Mouse (Mus musculus): ENCODE results near the gene Rnase9. TPM values are rescaled to one million over a fixed set of nuclear protein-coding genes. Genes with fewer than 3 reads are reported as not detected.

Gene Rnase9
- polyA plus RNA-seq, 1 experiment from 2014 or later, result not detected

DNA sequence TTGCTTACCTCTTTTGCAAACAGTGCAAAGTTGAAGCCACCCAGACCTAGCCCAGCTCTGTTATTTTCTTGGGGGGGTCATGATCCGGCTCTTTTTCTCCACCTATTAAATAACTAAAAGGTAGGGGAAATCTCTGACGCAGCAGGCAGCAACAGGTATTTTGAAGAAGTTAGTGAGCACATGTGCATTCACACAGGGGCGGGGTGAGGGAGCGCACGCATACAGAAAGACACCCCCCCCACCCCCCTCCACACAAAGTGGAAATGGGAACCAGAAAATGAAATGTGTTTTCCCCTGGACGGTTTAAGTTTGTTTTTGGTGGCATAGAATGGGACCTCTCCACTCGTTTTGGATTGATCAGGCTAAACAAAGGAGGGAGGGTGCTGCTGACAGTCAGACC lies 42.1 kb upstream of the Rnase9 start:
- H3K9ac ChIP-seq (ENCODE audit: low read length), result no peak overlapping the region; the same call in 1 of the 2 replicates
- 15% methylated on average over 7 of the region's 7 CpGs for WGBS
- no peak for ATAC-seq (replicated peaks; ENCODE audit: extremely low read depth, insufficient read depth, low FRiP score)

DNA sequence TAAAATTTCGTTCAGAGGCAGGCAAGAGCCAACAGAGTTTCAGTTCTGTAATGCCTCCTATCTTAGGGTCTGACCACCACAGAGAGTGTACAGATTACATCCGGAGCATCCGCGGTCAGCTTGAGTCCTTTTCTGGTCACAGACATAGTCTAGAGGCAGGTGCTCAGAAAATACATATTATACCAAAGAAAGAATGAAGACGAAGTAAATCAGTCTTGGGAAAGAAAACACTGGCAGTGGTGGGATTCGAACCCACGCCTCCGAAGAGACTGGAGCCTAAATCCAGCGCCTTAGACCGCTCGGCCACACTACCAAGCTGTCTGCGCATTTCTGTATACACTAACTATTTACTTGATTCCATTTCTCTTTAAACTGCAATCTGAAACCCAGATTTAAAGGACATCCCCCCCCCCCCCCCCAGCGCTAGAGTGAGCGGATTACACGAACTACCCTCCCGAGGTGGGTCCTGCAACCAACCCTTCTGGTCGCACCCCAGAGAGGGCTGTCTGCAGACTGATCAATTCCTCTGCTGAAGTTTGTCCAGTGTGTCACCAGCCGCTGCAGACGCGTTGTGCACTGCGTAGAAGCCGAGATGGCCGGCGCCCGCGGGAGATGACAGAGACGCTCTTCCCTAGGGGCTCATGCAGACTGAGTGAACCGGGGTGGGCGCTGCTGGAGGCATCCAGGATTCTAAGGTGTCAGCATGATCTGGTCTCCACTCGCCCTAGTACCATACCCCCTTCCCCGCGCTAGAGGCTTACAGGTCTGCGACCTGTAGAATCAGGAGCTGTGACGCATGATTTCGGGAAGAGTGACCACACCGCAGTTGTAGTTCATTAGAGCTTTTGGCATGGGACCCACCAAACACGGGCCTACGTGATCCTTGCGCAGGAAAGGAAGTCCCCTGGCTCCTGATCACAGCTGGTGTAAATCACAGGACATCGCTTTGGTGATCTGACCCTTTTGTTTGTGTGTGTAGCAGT lies 41.2 kb upstream of the Rnase9 start:
- Histone ChIP-seq H3K9me3 (replicated peaks; ENCODE audit: control insufficient read depth, low read length) (no peaks in the 10 kb centered on the region), H3K4me1 (ENCODE audit: control insufficient read depth, insufficient read depth, low read length) (0 out of 2 replicates have a peak, but pooled peaks cover 4% of the 10 kb centered on the region), H3K4me3 (ENCODE audit: low read length) (peak overlapping the region; percentile 73), H3K36me3 (ENCODE audit: control insufficient read depth, insufficient read depth) (no peaks in the 10 kb centered on the region), H3K27me3 (ENCODE audit: control insufficient read depth, insufficient read depth, low read length) (no peaks in the 10 kb centered on the region), H3K27ac (ENCODE audit: low read length) (peak overlapping the region; percentile 62), H3K4me2 (ENCODE audit: low read depth, low read length) (peak overlapping the region; percentile 90), H3K9ac (ENCODE audit: low read length) (peak overlapping the region; percentile 79)
- peak; percentile 78 for ATAC-seq (replicated peaks; ENCODE audit: extremely low read depth, insufficient read depth, low FRiP score)
- WGBS, result 3% methylated on average over 39 of the region's 40 CpGs

More for the DNA sequence above, 42.1 kb upstream of the Rnase9 start:
- Histone ChIP-seq H3K27ac (ENCODE audit: low read length) (no peak overlapping the region), H3K4me1 (ENCODE audit: control insufficient read depth, insufficient read depth, low read length) (peaks cover 6% of the 10 kb centered on the region; the same call in 1 of the 2 replicates), H3K4me2 (ENCODE audit: low read depth, low read length) (peak overlapping the region; percentile 90), H3K36me3 (ENCODE audit: control insufficient read depth, insufficient read depth) (no peaks in the 10 kb centered on the region), H3K9me3 (replicated peaks; ENCODE audit: control insufficient read depth, low read length) (no peaks in the 10 kb centered on the region), H3K4me3 (ENCODE audit: low read length) (peak overlapping the region; percentile 73), H3K27me3 (ENCODE audit: control insufficient read depth, insufficient read depth, low read length) (no peaks in the 10 kb centered on the region)

DNA sequence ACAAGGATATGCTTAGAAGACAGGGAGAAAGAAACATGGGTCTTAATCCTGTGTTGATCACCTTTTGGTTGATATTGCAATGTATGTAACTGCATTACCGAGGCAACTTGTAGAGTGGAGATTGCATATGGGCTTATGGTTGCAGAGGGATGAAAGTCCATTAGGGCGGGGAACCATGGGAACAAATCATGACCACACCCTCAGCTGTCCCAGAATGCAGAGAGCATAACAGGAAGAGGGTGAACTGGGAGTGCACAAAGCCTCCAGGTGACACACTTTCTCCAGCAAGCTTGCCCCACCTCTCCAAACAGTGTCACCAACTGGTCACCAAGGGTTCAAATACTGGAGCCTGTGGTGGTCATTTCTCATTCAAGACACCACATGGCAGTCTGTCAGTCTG lies 39.4 kb upstream of the Rnase9 start:
- Histone ChIP-seq H3K27me3 (ENCODE audit: control insufficient read depth, insufficient read depth, low read length) (no peaks in the 10 kb centered on the region), H3K36me3 (ENCODE audit: control insufficient read depth, insufficient read depth) (no peaks in the 10 kb centered on the region), H3K9me3 (replicated peaks; ENCODE audit: control insufficient read depth, low read length) (no peaks in the 10 kb centered on the region), H3K4me3 (ENCODE audit: low read length) (no peak overlapping the region), H3K4me2 (ENCODE audit: low read depth, low read length) (no peak overlapping the region), H3K4me1 (ENCODE audit: control insufficient read depth, insufficient read depth, low read length) (0 out of 2 replicates have a peak, but pooled peaks cover 4% of the 10 kb centered on the region), H3K27ac (ENCODE audit: low read length) (no peak overlapping the region), H3K9ac (ENCODE audit: low read length) (no peak overlapping the region)
- 80% methylated on average over 2 of the region's 2 CpGs for WGBS
- no peak for ATAC-seq (replicated peaks; ENCODE audit: extremely low read depth, insufficient read depth, low FRiP score)

DNA sequence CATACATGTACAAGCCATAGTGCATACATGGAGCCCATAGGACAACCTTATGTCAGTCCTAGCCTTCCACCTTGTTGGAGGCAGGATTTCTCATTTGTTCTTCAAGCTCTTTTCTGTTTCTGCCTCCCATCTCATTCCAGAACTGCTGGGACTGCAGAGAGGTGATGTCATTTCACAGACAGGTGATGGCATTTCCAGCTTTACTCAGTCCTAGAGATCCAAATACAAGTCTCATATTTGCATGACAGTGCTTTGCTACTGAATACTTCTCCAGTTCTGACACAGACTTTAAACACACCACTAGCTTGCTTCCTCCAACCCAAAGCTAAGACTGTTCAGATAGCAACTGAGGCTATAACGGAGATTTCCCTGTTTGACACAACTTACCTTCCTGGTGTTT lies 37.5 kb upstream of the Rnase9 start:
- ATAC-seq (replicated peaks; ENCODE audit: extremely low read depth, insufficient read depth, low FRiP score), result no peak
- Histone ChIP-seq H3K36me3 (ENCODE audit: control insufficient read depth, insufficient read depth) (no peaks in the 10 kb centered on the region), H3K4me2 (ENCODE audit: low read depth, low read length) (no peak overlapping the region), H3K4me1 (ENCODE audit: control insufficient read depth, insufficient read depth, low read length) (0 out of 2 replicates have a peak, but pooled peaks cover 4% of the 10 kb centered on the region), H3K9me3 (replicated peaks; ENCODE audit: control insufficient read depth, low read length) (no peaks in the 10 kb centered on the region), H3K9ac (ENCODE audit: low read length) (no peak overlapping the region), H3K4me3 (ENCODE audit: low read length) (no peak overlapping the region), H3K27ac (ENCODE audit: low read length) (no peak overlapping the region), H3K27me3 (ENCODE audit: control insufficient read depth, insufficient read depth, low read length) (no peaks in the 10 kb centered on the region)
- 93% methylated on average over 1 of the region's 1 CpGs for WGBS

DNA sequence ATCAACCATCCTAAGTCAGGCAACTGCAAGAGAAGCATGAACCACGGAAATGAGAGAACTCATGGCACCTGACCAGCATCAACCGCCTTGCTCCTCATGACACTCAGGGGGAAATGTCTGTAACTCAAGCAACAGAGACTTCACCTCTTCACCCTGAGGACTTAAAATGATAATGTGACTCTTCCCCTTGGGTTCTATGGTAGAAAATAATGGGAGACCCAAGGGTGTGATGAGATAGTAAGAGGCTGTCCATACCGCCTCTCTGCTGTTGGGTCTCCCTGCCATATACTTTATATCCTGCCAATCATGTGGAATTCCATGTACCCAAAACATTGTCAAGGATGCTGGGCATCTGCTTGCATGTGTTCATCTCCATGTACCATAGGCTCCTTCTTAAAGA lies 32.7 kb upstream of the Rnase9 start, which contains the start of gene Olfr750:
Olfr750 (minus strand) TSS at position 101 of the 400 bp plus-strand sequence.
- ATAC-seq (replicated peaks; ENCODE audit: extremely low read depth, insufficient read depth, low FRiP score), result no peak
- H3K9ac ChIP-seq (ENCODE audit: low read length), result no peak within 1 kb of the TSS
- no peak within 1 kb of the TSS for H3K4me3 ChIP-seq (ENCODE audit: low read length)
- no peaks in the 10 kb centered on the region for H3K27me3 ChIP-seq (ENCODE audit: control insufficient read depth, insufficient read depth, low read length)
- no peaks in the 10 kb centered on the region for H3K9me3 ChIP-seq (replicated peaks; ENCODE audit: control insufficient read depth, low read length)
- no peaks in the 10 kb centered on the region for H3K36me3 ChIP-seq (ENCODE audit: control insufficient read depth, insufficient read depth)
- no peak within 1 kb of the TSS for H3K4me2 ChIP-seq (ENCODE audit: low read depth, low read length)
- H3K4me1 ChIP-seq (ENCODE audit: control insufficient read depth, insufficient read depth, low read length), result no peaks in the 10 kb centered on the region
- 85% methylated on average over 3 of the region's 3 CpGs for WGBS
- H3K27ac ChIP-seq (ENCODE audit: low read length), result no peak within 1 kb of the TSS

DNA sequence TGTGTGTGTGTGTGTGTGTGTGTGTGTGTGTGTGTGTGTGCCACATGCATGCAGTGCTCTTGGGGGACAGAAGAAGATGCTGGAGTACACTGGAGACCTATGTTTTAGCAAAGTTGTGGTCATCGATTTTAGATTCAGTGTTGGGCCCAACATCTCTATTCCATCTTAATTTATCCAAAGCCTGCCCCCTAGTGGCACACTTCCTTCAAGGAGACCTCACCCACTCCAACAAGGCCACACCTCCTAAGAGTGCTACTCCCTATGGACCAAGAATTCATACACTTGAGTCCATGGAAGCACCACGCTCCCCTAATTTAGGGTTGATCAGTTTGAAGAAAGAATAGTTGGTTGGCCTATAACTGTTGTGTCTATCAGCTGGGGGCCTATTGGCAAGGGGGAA lies 27.9 kb upstream of the Rnase9 start:
- no peaks in the 10 kb centered on the region for H3K9me3 ChIP-seq (replicated peaks; ENCODE audit: control insufficient read depth, low read length)
- ATAC-seq (replicated peaks; ENCODE audit: extremely low read depth, insufficient read depth, low FRiP score), result no peak
- no peak overlapping the region for H3K27ac ChIP-seq (ENCODE audit: low read length)
- no peaks in the 10 kb centered on the region for H3K36me3 ChIP-seq (ENCODE audit: control insufficient read depth, insufficient read depth)
- H3K9ac ChIP-seq (ENCODE audit: low read length), result no peak overlapping the region
- no peak overlapping the region for H3K4me2 ChIP-seq (ENCODE audit: low read depth, low read length)
- H3K27me3 ChIP-seq (ENCODE audit: control insufficient read depth, insufficient read depth, low read length), result no peaks in the 10 kb centered on the region
- WGBS, result 81% methylated on average over 2 of the region's 2 CpGs
- H3K4me3 ChIP-seq (ENCODE audit: low read length), result no peak overlapping the region
- H3K4me1 ChIP-seq (ENCODE audit: control insufficient read depth, insufficient read depth, low read length), result peaks cover 4% of the 10 kb centered on the region; the same call in 1 of the 2 replicates

DNA sequence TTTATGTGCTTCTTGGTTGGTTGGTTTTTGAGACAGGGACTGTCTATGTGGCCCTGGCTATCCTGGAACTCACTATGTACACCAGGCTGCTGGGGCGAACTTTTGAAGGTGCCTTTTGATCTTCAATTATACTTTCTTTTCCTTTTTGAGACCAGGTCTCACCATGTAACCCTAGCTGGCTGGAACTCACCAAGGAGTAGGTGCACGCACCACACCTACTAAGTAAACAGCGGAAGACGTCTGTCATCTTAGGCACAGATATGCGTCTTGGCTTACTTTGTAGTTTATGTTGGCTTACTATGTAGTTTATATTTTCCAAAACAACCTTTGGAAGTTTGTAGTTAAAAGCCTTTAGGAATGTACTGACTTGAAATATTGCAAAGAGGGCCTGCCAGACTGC lies 27.3 kb upstream of the Rnase9 start:
- H3K36me3 ChIP-seq (ENCODE audit: control insufficient read depth, insufficient read depth), result no peaks in the 10 kb centered on the region
- H3K4me3 ChIP-seq (ENCODE audit: low read length), result no peak overlapping the region
- H3K27me3 ChIP-seq (ENCODE audit: control insufficient read depth, insufficient read depth, low read length), result no peaks in the 10 kb centered on the region
- H3K9me3 ChIP-seq (replicated peaks; ENCODE audit: control insufficient read depth, low read length), result no peaks in the 10 kb centered on the region
- no peak overlapping the region for H3K9ac ChIP-seq (ENCODE audit: low read length)
- no peak overlapping the region for H3K27ac ChIP-seq (ENCODE audit: low read length)
- peaks cover 4% of the 10 kb centered on the region; the same call in 1 of the 2 replicates for H3K4me1 ChIP-seq (ENCODE audit: control insufficient read depth, insufficient read depth, low read length)
- ATAC-seq (replicated peaks; ENCODE audit: extremely low read depth, insufficient read depth, low FRiP score), result no peak
- WGBS, result 77% methylated on average over 5 of the region's 5 CpGs
- H3K4me2 ChIP-seq (ENCODE audit: low read depth, low read length), result no peak overlapping the region

DNA sequence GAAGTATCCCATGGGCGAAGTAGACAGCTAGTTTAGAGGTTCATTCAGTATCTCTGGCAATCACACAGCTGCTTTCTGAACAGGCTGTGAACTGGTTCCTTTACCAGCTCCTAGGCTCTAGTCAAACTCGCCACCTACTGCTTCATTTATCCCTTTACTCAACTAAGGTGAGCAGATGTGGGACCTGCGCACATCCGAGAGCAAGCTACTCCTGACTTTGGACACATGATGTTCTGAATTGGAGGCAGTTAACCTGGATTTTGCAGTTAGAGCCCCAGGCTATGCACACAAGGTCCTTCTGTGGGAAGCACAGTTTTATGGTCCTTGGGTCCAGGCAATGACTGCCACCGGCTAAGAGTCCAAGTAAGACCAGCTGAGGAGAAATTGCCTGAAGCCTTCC lies 19.1 kb upstream of the Rnase9 start:
- H3K9ac ChIP-seq (ENCODE audit: low read length), result no peak overlapping the region
- WGBS, result 86% methylated on average over 5 of the region's 5 CpGs
- no peak overlapping the region for H3K27ac ChIP-seq (ENCODE audit: low read length)
- H3K27me3 ChIP-seq (ENCODE audit: control insufficient read depth, insufficient read depth, low read length), result no peaks in the 10 kb centered on the region
- H3K36me3 ChIP-seq (ENCODE audit: control insufficient read depth, insufficient read depth), result no peaks in the 10 kb centered on the region
- H3K4me2 ChIP-seq (ENCODE audit: low read depth, low read length), result no peak overlapping the region
- no peak for ATAC-seq (replicated peaks; ENCODE audit: extremely low read depth, insufficient read depth, low FRiP score)
- H3K9me3 ChIP-seq (replicated peaks; ENCODE audit: control insufficient read depth, low read length), result no peaks in the 10 kb centered on the region
- H3K4me3 ChIP-seq (ENCODE audit: low read length), result no peak overlapping the region
- peaks cover 2% of the 10 kb centered on the region; the same call in 1 of the 2 replicates for H3K4me1 ChIP-seq (ENCODE audit: control insufficient read depth, insufficient read depth, low read length)

DNA sequence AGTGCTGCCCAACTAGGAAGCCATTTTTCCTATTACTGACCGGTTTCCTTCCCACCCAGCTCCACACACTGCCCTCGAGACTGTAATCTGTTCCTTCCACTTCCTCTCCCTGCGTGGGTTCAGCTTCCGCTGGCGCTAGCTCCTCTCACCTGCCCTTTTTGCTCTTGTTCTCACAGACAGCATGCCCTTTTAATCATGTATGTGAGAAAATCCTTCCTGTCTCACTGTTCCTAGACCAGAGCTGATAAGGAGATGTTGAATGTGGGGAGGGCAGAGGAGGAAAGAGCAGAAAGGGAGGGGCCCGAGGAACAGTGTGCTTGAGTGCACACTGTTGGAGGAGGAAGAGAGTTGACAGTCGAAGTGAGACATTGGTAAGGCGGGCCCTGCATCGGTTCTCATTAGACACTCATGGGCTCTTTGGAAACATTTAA lies 15.7 kb upstream of the Rnase9 start, which contains the start of gene Rnase12:
Rnase12 (minus strand) TSS at position 261 of the 431 bp plus-strand sequence.
- H3K4me2 ChIP-seq (ENCODE audit: low read depth, low read length), result peak within 1 kb of the TSS; percentile 34; the same call in 1 of the 2 replicates
- no peak within 1 kb of the TSS for H3K9ac ChIP-seq (ENCODE audit: low read length)
- ATAC-seq (replicated peaks; ENCODE audit: extremely low read depth, insufficient read depth, low FRiP score), result peak; percentile 66
- 31% methylated on average over 9 of the region's 9 CpGs for WGBS
- H3K27me3 ChIP-seq (ENCODE audit: control insufficient read depth, insufficient read depth, low read length), result no peaks in the 10 kb centered on the region
- H3K4me3 ChIP-seq (ENCODE audit: low read length), result no peak within 1 kb of the TSS
- no peaks in the 10 kb centered on the region for H3K9me3 ChIP-seq (replicated peaks; ENCODE audit: control insufficient read depth, low read length)
- H3K27ac ChIP-seq (ENCODE audit: low read length), result no peak within 1 kb of the TSS
- peaks cover 2% of the 10 kb centered on the region; the same call in 1 of the 2 replicates for H3K4me1 ChIP-seq (ENCODE audit: control insufficient read depth, insufficient read depth, low read length)
- no peaks in the 10 kb centered on the region for H3K36me3 ChIP-seq (ENCODE audit: control insufficient read depth, insufficient read depth)

Measured in heart, embryonic 16.5 days (tissue).